Mouse (Mus musculus) CH12.LX (cell line): Measurements from ENCODE around the gene Kalrn. TPM values are rescaled to one million over a fixed set of nuclear protein-coding genes. Genes with fewer than 3 reads are reported as not detected.

Experiments
- DNase-seq: peaks from one replicate; pipeline ENCODE4 v3.0.0-alpha.2; 2013; ENCODE audit errors: extremely low read depth
- H3K27ac ChIP-seq: 2 replicates; pipeline ENCODE4 v1.5.1; 2012; ENCODE audit warnings: low read depth, mild to moderate bottlenecking, control low read depth, moderate library complexity; ENCODE audit not compliant: insufficient read depth
- H3K27me3 ChIP-seq: replicated peaks from 2 replicates; pipeline ENCODE3; 2012; ENCODE audit warnings: inconsistent platforms
- H3K36me3 ChIP-seq, 2 experiments: replicated peaks in 1 of 2; 2 replicates each; pipeline versions ENCODE3 to v1.6.1; 2012; ENCODE audit warnings: inconsistent platforms in 1 of 2, low read length in 1 of 2, mild to moderate bottlenecking in 1 of 2, mixed read lengths in 1 of 2, moderate library complexity in 1 of 2; ENCODE audit not compliant: control insufficient read depth in 1 of 2, insufficient read depth in 1 of 2
- H3K4me1 ChIP-seq, 2 experiments: 2 replicates each; pipeline ENCODE4 v1.6.1; 2012; ENCODE audit warnings: inconsistent platforms in 1 of 2, moderate library complexity in 1 of 2; ENCODE audit not compliant: insufficient read depth in 2 of 2, control insufficient read depth in 1 of 2
- H3K4me2 ChIP-seq: 2 replicates; pipeline ENCODE4 v1.6.1; 2012; ENCODE audit warnings: low read depth, mild to moderate bottlenecking, control low read depth; ENCODE audit not compliant: poor library complexity, insufficient read depth, severe bottlenecking
- H3K4me3 ChIP-seq, 3 experiments: fragments of 150-350 bp in 1 of 3; sonication (generic) in 1 of 3; replicated peaks in 1 of 3; 2 replicates each; pipeline versions ENCODE3 to v1.5.1; 2011 to 2012; ENCODE audit warnings: low read depth in 2 of 3, low read length in 2 of 3, mild to moderate bottlenecking in 2 of 3, moderate library complexity in 2 of 3, control low read depth in 1 of 3, improper control_type of control experiment in 1 of 3, inconsistent platforms in 1 of 3, mixed read lengths in 1 of 3; ENCODE audit not compliant: poor library complexity in 1 of 3
- H3K79me2 ChIP-seq: replicated peaks from 2 replicates; pipeline ENCODE4 v1.6.1; 2012; ENCODE audit warnings: mild to moderate bottlenecking, moderate library complexity; ENCODE audit not compliant: control insufficient read depth, poor library complexity, insufficient read depth, severe bottlenecking; ENCODE audit errors: extremely low read depth
- H3K9ac ChIP-seq: 2 replicates; pipeline ENCODE4 v1.6.1; 2012; ENCODE audit warnings: low read depth, mild to moderate bottlenecking, control low read depth, moderate library complexity; ENCODE audit not compliant: insufficient read depth
- H3K9me3 ChIP-seq: replicated peaks from 2 replicates; pipeline ENCODE3; 2012; ENCODE audit warnings: low read length, inconsistent platforms, mixed read lengths
- CHD2 ChIP-seq: IDR thresholded peaks from 2 replicates; pipeline ENCODE4 v1.6.1; 2011; ENCODE audit warnings: low read length, improper control_type of control experiment
- CTCF ChIP-seq, 2 experiments: IDR thresholded peaks in 1 of 2; conservative IDR thresholded peaks in 1 of 2; 2 replicates each; pipeline ENCODE4 v1.5.1; 2011 to 2012; ENCODE audit warnings: low read depth in 2 of 2, low read length in 2 of 2, improper control_type of control experiment in 1 of 2, inconsistent platforms in 1 of 2, mild to moderate bottlenecking in 1 of 2, moderate library complexity in 1 of 2
- ELF1 ChIP-seq: IDR thresholded peaks from 2 replicates; pipeline ENCODE4 v1.6.1; 2014; ENCODE audit warnings: low read depth, mild to moderate bottlenecking, inconsistent platforms, low read length, improper control_type of control experiment
- EP300 ChIP-seq: IDR thresholded peaks from 2 replicates; pipeline ENCODE4 v1.6.1; 2011; ENCODE audit warnings: low read length, improper control_type of control experiment
- ETS1 ChIP-seq: conservative IDR thresholded peaks from 2 replicates; pipeline ENCODE4 v1.6.1; 2012; ENCODE audit warnings: low read depth, mild to moderate bottlenecking, inconsistent platforms, low read length, improper control_type of control experiment, moderate library complexity
- GABPA ChIP-seq: IDR thresholded peaks from 2 replicates; pipeline ENCODE4 v1.6.1; 2012; ENCODE audit warnings: low read depth, low read length, improper control_type of control experiment, inconsistent platforms; ENCODE audit not compliant: insufficient replicate concordance
- IRF4 ChIP-seq: IDR thresholded peaks from 2 replicates; pipeline ENCODE4 v1.6.1; 2014; ENCODE audit warnings: low read depth, mild to moderate bottlenecking, inconsistent platforms, low read length, improper control_type of control experiment
- JUN ChIP-seq: IDR thresholded peaks from 2 replicates; pipeline ENCODE4 v1.6.1; 2011; ENCODE audit warnings: low read depth, mild to moderate bottlenecking, low read length, improper control_type of control experiment, moderate library complexity; ENCODE audit not compliant: insufficient read depth
- JUND ChIP-seq: conservative IDR thresholded peaks from 2 replicates; pipeline ENCODE4 v1.6.1; 2011; ENCODE audit warnings: low read depth, low read length, improper control_type of control experiment
- KAT2A ChIP-seq: IDR thresholded peaks from 2 replicates; pipeline ENCODE4 v1.6.1; 2012; ENCODE audit warnings: low read length, improper control_type of control experiment, inconsistent platforms; ENCODE audit not compliant: insufficient replicate concordance
- MAFK ChIP-seq: IDR thresholded peaks from 2 replicates; pipeline ENCODE4 v1.6.1; 2011; ENCODE audit warnings: low read length, improper control_type of control experiment; ENCODE audit not compliant: insufficient replicate concordance
- MAZ ChIP-seq: IDR thresholded peaks from 2 replicates; pipeline ENCODE4 v1.6.1; 2012; ENCODE audit warnings: low read depth, mild to moderate bottlenecking, inconsistent platforms, low read length, improper control_type of control experiment, moderate library complexity
- MEF2A ChIP-seq: IDR thresholded peaks from 2 replicates; pipeline ENCODE4 v1.6.1; 2014; ENCODE audit warnings: low read depth, mild to moderate bottlenecking, inconsistent platforms, low read length, improper control_type of control experiment, borderline replicate concordance
- MXI1 ChIP-seq: IDR thresholded peaks from 2 replicates; pipeline ENCODE4 v1.6.1; 2011; ENCODE audit warnings: mild to moderate bottlenecking, low read depth, low read length, improper control_type of control experiment
- MYC ChIP-seq: IDR thresholded peaks from 2 replicates; pipeline ENCODE4 v1.6.1; 2011; ENCODE audit warnings: low read depth, mild to moderate bottlenecking, improper control_type of control experiment, low read length
- NELFE ChIP-seq: IDR thresholded peaks from 2 replicates; pipeline ENCODE4 v1.6.1; 2011; ENCODE audit warnings: low read depth, low read length, improper control_type of control experiment
- NRF1 ChIP-seq: IDR thresholded peaks from 2 replicates; pipeline ENCODE4 v1.6.1; 2014; ENCODE audit warnings: low read depth, mild to moderate bottlenecking, inconsistent platforms, low read length, improper control_type of control experiment, moderate library complexity
- POLR2A ChIP-seq: IDR thresholded peaks from 2 replicates; pipeline ENCODE4 v1.6.1; 2011; ENCODE audit warnings: low read depth, mild to moderate bottlenecking, improper control_type of control experiment, low read length
- POLR2AphosphoS2 ChIP-seq: IDR thresholded peaks from 2 replicates; pipeline ENCODE4 v1.6.1; 2011; ENCODE audit warnings: low read depth, low read length, improper control_type of control experiment
- SIN3A ChIP-seq: IDR thresholded peaks from 2 replicates; pipeline ENCODE4 v1.6.1; 2012; ENCODE audit warnings: low read length, improper control_type of control experiment, inconsistent platforms
- TBP ChIP-seq: conservative IDR thresholded peaks from 2 replicates; pipeline ENCODE4 v1.6.1; 2011; ENCODE audit warnings: low read depth, low read length, improper control_type of control experiment
- UBTF ChIP-seq: IDR thresholded peaks from 2 replicates; pipeline ENCODE4 v1.6.1; 2012; ENCODE audit warnings: low read depth, mild to moderate bottlenecking, inconsistent platforms, low read length, improper control_type of control experiment, moderate library complexity
- USF1 ChIP-seq: IDR thresholded peaks from 2 replicates; pipeline ENCODE4 v1.6.1; 2014; ENCODE audit warnings: low read depth, mild to moderate bottlenecking, inconsistent platforms, low read length, improper control_type of control experiment
- ZKSCAN1 ChIP-seq: IDR thresholded peaks from 2 replicates; pipeline ENCODE4 v1.6.1; 2012; ENCODE audit warnings: low read depth, inconsistent platforms, low read length, improper control_type of control experiment, borderline replicate concordance
- ZMIZ1 ChIP-seq: IDR thresholded peaks from 2 replicates; pipeline ENCODE4 v1.6.1; 2012; ENCODE audit warnings: low read depth, mild to moderate bottlenecking, inconsistent platforms, low read length, improper control_type of control experiment
- ZNF384 ChIP-seq: IDR thresholded peaks from 2 replicates; pipeline ENCODE4 v1.6.1; 2012; ENCODE audit warnings: low read depth, low read length, improper control_type of control experiment, inconsistent platforms
- dilution Hi-C: fragments of 300-500 bp; cut with MboI; formaldehyde crosslinking; loops from 2 replicates; pipeline ENCODE4 v1.14.3; 2020; ENCODE audit warnings: low sequenced_read_pairs; ENCODE audit not compliant: extremely low pct_unique_long_range_greater_than_20kb, extremely low pct_ligation_motif_present
- in situ Hi-C: fragments of 300-500 bp; cut with MboI; formaldehyde crosslinking; loops from 3 replicates; pipeline ENCODE4 v1.14.3; 2019; ENCODE audit warnings: low sequenced_read_pairs, low pct_ligation_motif_present, low pct_unique_long_range_greater_than_20kb, mixed read lengths
- polyA plus RNA-seq: library from polyadenylated mRNA; unstranded; fragments of >175 nt; gene quantifications from 2 replicates; pipeline ENCODE4 v1.2.1, GENCODE M21; 2012; ENCODE audit warnings: low read depth; ENCODE audit not compliant: insufficient read length
- total RNA-seq, 2 experiments: library from RNA; depleted of rRNA; stranded (reverse); fragments of 300-350 nt in 1 of 2; fragments of >200 nt in 1 of 2; gene quantifications; 2 replicates each; pipeline ENCODE4 v1.2.3; 2012 to 2014

The Kalrn gene
- total and polyA plus RNA-seq, 3 experiments, result 0.08 to 0.09 TPM; not detected in 1

DNA sequence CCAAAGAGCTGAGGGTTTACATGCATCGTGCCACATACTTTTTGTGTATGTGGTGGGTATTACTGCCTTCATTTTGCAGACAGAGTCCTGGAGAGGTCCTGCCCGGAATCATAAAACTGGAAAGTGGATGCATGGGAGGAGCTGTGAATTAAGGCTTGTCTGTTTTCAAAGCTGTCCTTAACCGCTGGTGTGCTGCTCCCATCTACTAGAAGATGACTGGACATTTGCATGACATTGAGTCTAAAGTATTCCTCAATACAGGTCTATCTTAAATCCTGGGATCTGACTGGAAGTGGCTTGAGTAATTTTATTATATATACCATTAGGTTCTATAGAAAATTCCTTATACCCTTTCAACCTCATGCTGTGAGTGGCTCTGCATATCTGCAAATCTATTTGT, 418.4 kb downstream of the Kalrn start:
- dilution Hi-C loops (no loop called here), in situ Hi-C loops (no loop called here)
- H3K9ac ChIP-seq, result no peak overlapping the region
- peaks cover 5 to 18% of the 10 kb centered on the region in 2 experiments; a peak in 3 of 4 replicates for H3K4me1 ChIP-seq
- no peak overlapping the region for H3K4me2 ChIP-seq
- H3K9me3 ChIP-seq, result no peaks in the 10 kb centered on the region
- no peak overlapping the region for H3K4me3 ChIP-seq
- TF ChIP-seq JUN, result no peak
- TF ChIP-seq CHD2, result no peak
- TF ChIP-seq GABPA, result no peak
- no peak for TF ChIP-seq JUND
- no peak for TF ChIP-seq ZNF384
- no peak for TF ChIP-seq MAFK
- TF ChIP-seq EP300, result no peak
- no peak for TF ChIP-seq MEF2A
- no peak for TF ChIP-seq CTCF (conservative IDR thresholded peaks at IDR 0.05 in 1 of 2, IDR thresholded peaks at IDR 0.05 in 1 of 2; ENCODE audit: low read depth in 2 of 2, low read length in 2 of 2)
- no peak for TF ChIP-seq MXI1
- TF ChIP-seq SIN3A, result no peak
- no peak for TF ChIP-seq USF1
- no peak for TF ChIP-seq MYC
- no peak for TF ChIP-seq KAT2A
- TF ChIP-seq UBTF, result no peak
- TF ChIP-seq IRF4, result no peak
- no peak for TF ChIP-seq ZKSCAN1
- no peak for TF ChIP-seq NELFE
- no peak for TF ChIP-seq POLR2AphosphoS2
- TF ChIP-seq MAZ, result no peak
- DNase-seq, result no peak
- no peaks in the 10 kb centered on the region for H3K79me2 ChIP-seq
- H3K27ac ChIP-seq, result no peak overlapping the region
- H3K27me3 ChIP-seq, result peaks cover 55% of the 10 kb centered on the region
- no peaks in the 10 kb centered on the region for H3K36me3 ChIP-seq

DNA sequence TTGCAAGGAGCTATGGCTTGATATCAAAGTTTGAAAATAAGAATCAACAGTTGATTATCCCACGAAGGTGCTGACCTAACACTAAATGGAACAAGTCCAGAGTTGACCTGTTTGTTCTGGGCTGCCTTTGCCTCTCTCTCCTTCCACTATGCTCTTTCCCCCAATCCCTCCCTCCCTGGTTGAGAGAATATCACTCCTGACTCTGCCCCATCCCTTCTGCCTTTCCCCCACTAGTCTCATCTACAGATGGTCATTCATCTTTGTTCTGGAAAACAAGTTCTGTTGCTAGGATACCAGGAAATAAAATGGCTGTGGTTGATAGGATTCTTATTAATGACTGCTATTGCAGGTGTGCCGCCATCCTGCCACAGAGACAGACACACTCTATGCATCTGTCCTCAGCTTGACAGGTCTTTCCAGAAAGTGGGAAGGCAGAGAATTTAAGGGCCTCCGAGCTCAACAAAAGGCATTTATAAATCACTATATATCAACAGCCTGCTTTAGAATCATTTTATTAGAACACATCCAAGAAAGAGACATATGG, 421.7 kb downstream of the Kalrn start:
- H3K27me3 ChIP-seq, result peaks cover 53% of the 10 kb centered on the region
- dilution Hi-C loops, result no loop called here
- H3K4me2 ChIP-seq, result no peak overlapping the region
- H3K4me3 ChIP-seq, result no peak overlapping the region
- no peaks in the 10 kb centered on the region for H3K79me2 ChIP-seq
- no peak for DNase-seq
- in situ Hi-C loops, result no loop called here
- H3K4me1 ChIP-seq, result peaks cover 5 to 10% of the 10 kb centered on the region in 2 experiments; a peak in 3 of 4 replicates
- TF ChIP-seq POLR2A (no peak), MAFK (no peak), MEF2A (no peak), CTCF (conservative IDR thresholded peaks at IDR 0.05 in 1 of 2, IDR thresholded peaks at IDR 0.05 in 1 of 2; ENCODE audit: low read depth in 2 of 2, low read length in 2 of 2) (no peak), KAT2A (no peak), USF1 (no peak), NRF1 (no peak), ETS1 (no peak), ZMIZ1 (no peak), POLR2AphosphoS2 (no peak), ELF1 (no peak), TBP (no peak), NELFE (no peak)
- no peak overlapping the region for H3K27ac ChIP-seq
- H3K9ac ChIP-seq, result no peak overlapping the region
- H3K36me3 ChIP-seq, result no peaks in the 10 kb centered on the region
- no peaks in the 10 kb centered on the region for H3K9me3 ChIP-seq
